Mouse (Mus musculus) heart, postnatal 0 days (tissue): ENCODE measurements around the gene Kpna3.

Experiments used
- CTCF ChIP-seq: IDR thresholded peaks from 2 replicates; pipeline ENCODE4 v1.5.1; 2016; ENCODE audit warnings: antibody characterized with exemption, control low read depth, low read depth
- EP300 ChIP-seq: IDR thresholded peaks from 2 replicates; pipeline ENCODE4 v1.6.1; 2016; ENCODE audit warnings: antibody characterized with exemption, low read depth

- TF ChIP-seq CTCF (no peak), EP300 (no peak)
Observed at GRCm38 (mm10) chr14:61407055-61407454, 32.6 kb downstream of the Kpna3 start.
